Mouse (Mus musculus) heart, postnatal 0 days (tissue): Measurements from ENCODE around the gene Cd2.

Source experiments
- CTCF ChIP-seq: IDR thresholded peaks from 2 replicates; pipeline ENCODE4 v1.5.1; 2016; ENCODE audit warnings: antibody characterized with exemption, control low read depth, low read depth
- EP300 ChIP-seq: IDR thresholded peaks from 2 replicates; pipeline ENCODE4 v1.6.1; 2016; ENCODE audit warnings: antibody characterized with exemption, low read depth

DNA sequence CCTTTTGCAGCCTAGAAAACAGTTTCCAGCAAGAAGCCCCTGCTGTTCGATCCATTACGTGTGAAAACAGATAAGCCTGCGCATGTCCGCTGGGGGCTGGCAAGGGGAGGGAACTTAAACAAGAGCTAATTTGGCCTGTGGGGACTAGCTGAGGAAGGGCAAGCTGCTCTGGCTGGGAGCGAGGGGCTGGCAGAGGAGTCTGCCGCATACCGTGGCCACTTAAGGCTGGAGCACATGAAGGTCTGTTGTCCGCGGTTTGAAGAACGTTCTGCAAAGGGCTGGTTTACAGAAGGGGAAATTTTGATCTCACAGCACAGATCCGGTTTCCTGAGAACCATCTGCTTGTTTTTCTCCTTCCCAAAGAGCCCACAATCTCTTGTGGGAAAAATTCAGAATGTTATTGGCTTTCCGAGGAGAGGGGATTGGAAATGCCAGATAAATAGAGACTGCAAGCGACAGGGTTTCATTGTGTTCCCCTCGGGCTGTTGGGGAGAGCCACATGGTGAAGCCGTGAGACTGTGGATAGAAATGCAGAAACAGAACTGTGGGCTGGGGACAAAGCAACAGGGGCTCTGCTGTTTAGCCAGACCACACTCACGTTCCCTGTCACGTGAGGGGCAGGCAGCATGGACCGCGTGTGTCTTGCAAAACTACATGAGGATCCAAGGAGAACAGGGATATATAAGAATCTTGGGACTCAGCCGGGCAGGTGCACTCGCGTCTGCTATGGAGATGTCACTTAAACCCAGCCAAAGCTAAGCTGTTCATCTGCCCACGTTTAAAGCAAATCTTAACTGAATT is 12.7 kb upstream of the Cd2 start:
- no peak for TF ChIP-seq CTCF
- TF ChIP-seq EP300, result no peak
